Comparison of ENCODE assay signal across 9 mouse cellular contexts in genomic region chr4:114625357-114625756, GRCm38 (mm10).
DNase-seq lines count a peak whose midpoint lies in the region; ATAC-seq and TF ChIP-seq lines count a peak whose summit lies in the region.
"Had no signal": no experiment of that assay in that cellular context is flagged by ENCODE, and none has a peak within 500 bp of the region (broad histone marks: within the 10 kb centered on the region; RNA-seq: fewer than 3 reads in every experiment).

No protein-coding gene starts in this region.

- peak; percentile 51 for DNase-seq in embryo, embryonic 10 days (ENCODE audit: low spot score)
- DNase-seq in embryo, embryonic 9.5 days (ENCODE audit: extremely low spot score) = no peak
- DNase-seq in kidney, postnatal 14 days = peak; percentile 28
- no peak for DNase-seq in kidney, postnatal 25 days
- peak; percentile 12 for DNase-seq in hindbrain, postnatal 0 days (ENCODE audit: low spot score)
- DNase-seq in right cerebral cortex, postnatal 36 days (ENCODE audit: low spot score in 2 of 2) = no peak
- no peak for DNase-seq in frontal cortex, adult 2 months (ENCODE audit: extremely low spot score in 1 of 2, low spot score in 1 of 2)

- no peaks in the 10 kb centered on the region for H3K36me3 ChIP-seq in hindbrain, postnatal 0 days (ENCODE audit: insufficient read depth, low read length)
- no peaks in the 10 kb centered on the region for H3K36me3 ChIP-seq in midbrain, embryonic 15.5 days (replicated peaks)
- H3K36me3 ChIP-seq: embryonic facial prominence, embryonic 13.5 days had no signal

- 10% methylated on average over 4 of the region's 4 CpGs for WGBS in hindbrain, postnatal 0 days
- WGBS in midbrain, embryonic 15.5 days = 3% methylated on average over 4 of the region's 4 CpGs

- no peak for TF ChIP-seq CTCF in hindbrain, postnatal 0 days (IDR thresholded peaks at IDR 0.05; ENCODE audit: low read depth)

- H3K27ac ChIP-seq in hindbrain, postnatal 0 days = no peak overlapping the region
- H3K27ac ChIP-seq in midbrain, embryonic 15.5 days = no peak overlapping the region; the same call in 1 of the 2 replicates
- H3K27ac ChIP-seq: embryonic facial prominence, embryonic 13.5 days had no signal

- H3K4me3 ChIP-seq in hindbrain, postnatal 0 days (ENCODE audit: low read length) = no peak overlapping the region
- no peak overlapping the region for H3K4me3 ChIP-seq in midbrain, embryonic 15.5 days
- H3K4me3 ChIP-seq: embryonic facial prominence, embryonic 13.5 days had no signal

- no peaks in the 10 kb centered on the region for H3K4me1 ChIP-seq in hindbrain, postnatal 0 days (ENCODE audit: insufficient read depth, low read length)
- peaks cover 12% of the 10 kb centered on the region; the same call in 1 of the 2 replicates for H3K4me1 ChIP-seq in midbrain, embryonic 15.5 days

- no peaks in the 10 kb centered on the region for H3K27me3 ChIP-seq in hindbrain, postnatal 0 days (ENCODE audit: insufficient read depth, low read length)
- H3K27me3 ChIP-seq in midbrain, embryonic 15.5 days (replicated peaks) = no peaks in the 10 kb centered on the region

- H3K9ac ChIP-seq in hindbrain, postnatal 0 days (replicated peaks; ENCODE audit: low read length) = no peak overlapping the region
- no peak overlapping the region for H3K9ac ChIP-seq in midbrain, embryonic 15.5 days
- H3K9ac ChIP-seq: embryonic facial prominence, embryonic 13.5 days had no signal

- no peak overlapping the region for H3K4me2 ChIP-seq in hindbrain, postnatal 0 days (ENCODE audit: low read depth, low read length)
- no peak overlapping the region for H3K4me2 ChIP-seq in midbrain, embryonic 15.5 days
- H3K4me2 ChIP-seq: embryonic facial prominence, embryonic 13.5 days had no signal

- no peak for ATAC-seq in hindbrain, postnatal 0 days
- ATAC-seq in midbrain, embryonic 15.5 days (replicated peaks) = peak; percentile 70

- H3K9me3 ChIP-seq in hindbrain, postnatal 0 days (ENCODE audit: low read length) = no peaks in the 10 kb centered on the region
- H3K9me3 ChIP-seq in midbrain, embryonic 15.5 days = no peaks in the 10 kb centered on the region
- H3K9me3 ChIP-seq: embryonic facial prominence, embryonic 13.5 days had no signal

Comparison
In these comparisons a context has a peak if more than half of its experiments do, and no peak if none do; other contexts are left out.
1. DNase-seq: peak in embryo, embryonic 10 days (single experiment), kidney, postnatal 14 days (single experiment) and hindbrain, postnatal 0 days (single experiment); none in embryo, embryonic 9.5 days (single experiment), kidney, postnatal 25 days (0 of 2), right cerebral cortex, postnatal 36 days (0 of 2) and frontal cortex, adult 2 months (0 of 2).